Mouse (Mus musculus) erythroblast, embryonic 14.5 days (primary cell): Measurements from ENCODE around the gene Fam228b. TPM values are rescaled to one million over a fixed set of nuclear protein-coding genes. Genes with fewer than 3 reads are reported as not detected.
A peak's percentile ranks its signal among the peaks of the same experiment; 100 is the strongest.

Experiments used
- H3K27me3 ChIP-seq: 2 replicates; pipeline ENCODE4 v1.6.1; 2012; ENCODE audit warnings: inconsistent platforms; ENCODE audit not compliant: control insufficient read depth
- H3K36me3 ChIP-seq: 2 replicates; pipeline ENCODE4 v1.6.1; 2012; ENCODE audit warnings: mild to moderate bottlenecking, inconsistent platforms; ENCODE audit not compliant: control insufficient read depth
- H3K4me1 ChIP-seq: 2 replicates; pipeline ENCODE4 v1.6.1; 2012; ENCODE audit warnings: inconsistent platforms; ENCODE audit not compliant: control insufficient read depth
- H3K4me3 ChIP-seq: replicated peaks from 2 replicates; pipeline ENCODE3; 2012; ENCODE audit warnings: moderate library complexity, mild to moderate bottlenecking, inconsistent platforms
- H3K9me3 ChIP-seq: 2 replicates; pipeline ENCODE4 v1.6.1; 2012; ENCODE audit warnings: low read length, inconsistent platforms, mixed read lengths; ENCODE audit not compliant: control insufficient read depth
- GATA1 ChIP-seq: IDR thresholded peaks from 2 replicates; pipeline ENCODE4 v1.6.1; 2012; ENCODE audit warnings: low read length, inconsistent platforms, mixed read lengths
- TAL1 ChIP-seq: IDR thresholded peaks from 3 replicates; pipeline ENCODE4 v1.6.1; 2012; ENCODE audit warnings: low read length, inconsistent platforms, mixed read lengths
- polyA plus RNA-seq: library from polyadenylated mRNA; stranded (reverse); fragments of >175 nt; gene quantifications from 2 replicates; pipeline ENCODE4 v1.2.3, GENCODE M21; 2012

Gene Fam228b
- polyA plus RNA-seq, 1 experiment: 0.02 TPM

- no peaks in the 10 kb centered on the region for H3K27me3 ChIP-seq
- H3K4me1 ChIP-seq: no peaks in the 10 kb centered on the region
- no peaks in the 10 kb centered on the region for H3K9me3 ChIP-seq
- H3K4me3 ChIP-seq: no peak overlapping the region
- TF ChIP-seq TAL1 (no peak), GATA1 (no peak)
- no peaks in the 10 kb centered on the region for H3K36me3 ChIP-seq
Measured at GRCm38 (mm10) chr12:4744486-4744885, 24.6 kb downstream of the Fam228b start.

- Histone ChIP-seq H3K27me3 (no peaks in the 10 kb centered on the region), H3K36me3 (no peaks in the 10 kb centered on the region), H3K4me3 (no peak overlapping the region), H3K9me3 (no peaks in the 10 kb centered on the region), H3K4me1 (no peaks in the 10 kb centered on the region)
- no peak for TF ChIP-seq GATA1
- no peak for TF ChIP-seq TAL1
Measured at GRCm38 (mm10) chr12:4742183-4742582, 26.9 kb downstream of the Fam228b start.

GRCm38 (mm10) chr12:4740823-4741222 lies 28.2 kb downstream of the Fam228b start:
- Histone ChIP-seq H3K4me3 (no peak overlapping the region), H3K36me3 (no peaks in the 10 kb centered on the region), H3K27me3 (no peaks in the 10 kb centered on the region), H3K9me3 (no peaks in the 10 kb centered on the region), H3K4me1 (no peaks in the 10 kb centered on the region)
- TF ChIP-seq TAL1 (no peak), GATA1 (no peak)

GRCm38 (mm10) chr12:4738031-4738576 lies 31.0 kb downstream of the Fam228b start, which contains the start of gene Fam228a:
Gene Fam228a, minus strand, starts transcription at chr12:4738430.
- no peaks in the 10 kb centered on the region for H3K4me1 ChIP-seq
- H3K36me3 ChIP-seq: no peaks in the 10 kb centered on the region
- no peak within 1 kb of the TSS for H3K4me3 ChIP-seq
- no peak for TF ChIP-seq GATA1
- no peak for TF ChIP-seq TAL1
- H3K27me3 ChIP-seq: no peaks in the 10 kb centered on the region
- no peaks in the 10 kb centered on the region for H3K9me3 ChIP-seq

- Histone ChIP-seq H3K36me3 (no peaks in the 10 kb centered on the region), H3K9me3 (no peaks in the 10 kb centered on the region), H3K4me3 (no peak overlapping the region), H3K4me1 (no peaks in the 10 kb centered on the region), H3K27me3 (no peaks in the 10 kb centered on the region)
- TF ChIP-seq GATA1 (no peak), TAL1 (no peak)
Measured at GRCm38 (mm10) chr12:4732332-4732731, 36.7 kb downstream of the Fam228b start.

GRCm38 (mm10) chr12:4731629-4732028 lies 37.4 kb downstream of the Fam228b start:
- Histone ChIP-seq H3K4me1 (no peaks in the 10 kb centered on the region), H3K4me3 (no peak overlapping the region), H3K36me3 (no peaks in the 10 kb centered on the region), H3K27me3 (no peaks in the 10 kb centered on the region), H3K9me3 (no peaks in the 10 kb centered on the region)
- TF ChIP-seq TAL1 (no peak), GATA1 (no peak)

- Histone ChIP-seq H3K9me3 (no peaks in the 10 kb centered on the region), H3K27me3 (no peaks in the 10 kb centered on the region), H3K4me1 (no peaks in the 10 kb centered on the region), H3K4me3 (no peak overlapping the region), H3K36me3 (no peaks in the 10 kb centered on the region)
- TF ChIP-seq TAL1 (no peak), GATA1 (no peak)
Measured at GRCm38 (mm10) chr12:4729165-4729564, 39.9 kb downstream of the Fam228b start.

- Histone ChIP-seq H3K4me1 (peaks cover 56% of the 10 kb centered on the region), H3K36me3 (peaks cover 5% of the 10 kb centered on the region), H3K9me3 (no peaks in the 10 kb centered on the region), H3K27me3 (no peaks in the 10 kb centered on the region), H3K4me3 (peak overlapping the region; percentile 49)
- TF ChIP-seq GATA1 (no peak), TAL1 (no peak)
Measured at GRCm38 (mm10) chr12:4719762-4720754, 49.0 kb downstream of the Fam228b start.

- peak overlapping the region; percentile 49 for H3K4me3 ChIP-seq
- no peaks in the 10 kb centered on the region for H3K27me3 ChIP-seq
- TF ChIP-seq TAL1: no peak
- no peak for TF ChIP-seq GATA1
- no peaks in the 10 kb centered on the region for H3K9me3 ChIP-seq
- H3K36me3 ChIP-seq: peaks cover 12% of the 10 kb centered on the region
- peaks cover 62% of the 10 kb centered on the region for H3K4me1 ChIP-seq
Measured at GRCm38 (mm10) chr12:4719066-4719761, 49.9 kb downstream of the Fam228b start.
